Mouse (Mus musculus) cerebellum, adult (tissue): ENCODE data around the gene Gm9844.
"Not testable (repeated sequence)": the region's sequence is repeated elsewhere in the genome, so short reads cannot be mapped to it uniquely, and the experiment has no call there.

Source experiments
- ATAC-seq: cut with Nextera tagmentation; 2 replicates; pipeline ENCODE4 v1.9.2; 2017; ENCODE audit warnings: mild to moderate bottlenecking, moderate library complexity, mixed read lengths; ENCODE audit not compliant: insufficient number of reproducible peaks, low FRiP score, low TSS enrichment

Gene Gm9844

GRCm38 (mm10) chr7:24861913-24862312 is at the start of gene Gm9844:
Gene Gm9844 (plus strand): TSS chr7:24862213.
- ATAC-seq, result no peak

GRCm38 (mm10) chr7:24817502-24817901 is 44.5 kb upstream of the Gm9844 start:
- ATAC-seq, result peak; percentile 83; the same call in 1 of the 2 replicates

- no peak for ATAC-seq
Measured at GRCm38 (mm10) chr7:24824452-24824851, 37.6 kb upstream of the Gm9844 start.

- ATAC-seq, result peak; percentile 84; the same call in 1 of the 2 replicates
Measured at GRCm38 (mm10) chr7:24827181-24827580, 34.8 kb upstream of the Gm9844 start.

- not testable (repeated sequence) for ATAC-seq
Measured at GRCm38 (mm10) chr7:24838732-24839409, 23.1 kb upstream of the Gm9844 start.

- no peak for ATAC-seq
Measured at GRCm38 (mm10) chr7:24839410-24839808, 22.6 kb upstream of the Gm9844 start.

GRCm38 (mm10) chr7:24840331-24840730 is 21.7 kb upstream of the Gm9844 start:
- ATAC-seq, result no peak

- no peak for ATAC-seq
Measured at GRCm38 (mm10) chr7:24841009-24841408, 21.0 kb upstream of the Gm9844 start.

- ATAC-seq, result no peak
Measured at GRCm38 (mm10) chr7:24844144-24844543, 17.9 kb upstream of the Gm9844 start.

- no peak for ATAC-seq
Measured at GRCm38 (mm10) chr7:24845181-24845580, 16.8 kb upstream of the Gm9844 start.

- no peak for ATAC-seq
Measured at GRCm38 (mm10) chr7:24845713-24846112, 16.3 kb upstream of the Gm9844 start.

- not testable (repeated sequence) for ATAC-seq
Measured at GRCm38 (mm10) chr7:24846576-24846975, 15.4 kb upstream of the Gm9844 start.

- no peak for ATAC-seq
Measured at GRCm38 (mm10) chr7:24850162-24850561, 11.9 kb upstream of the Gm9844 start.

GRCm38 (mm10) chr7:24850899-24851303 is 11.1 kb upstream of the Gm9844 start:
- no peak for ATAC-seq

GRCm38 (mm10) chr7:24851596-24852325 is 10.3 kb upstream of the Gm9844 start:
- ATAC-seq, result no peak

GRCm38 (mm10) chr7:24852557-24853232 is 9.3 kb upstream of the Gm9844 start:
- ATAC-seq, result no peak

- ATAC-seq, result no peak
Measured at GRCm38 (mm10) chr7:24853233-24853563, 8.8 kb upstream of the Gm9844 start.

GRCm38 (mm10) chr7:24853695-24854094 is 8.3 kb upstream of the Gm9844 start:
- ATAC-seq, result no peak

- ATAC-seq, result no peak
Measured at GRCm38 (mm10) chr7:24856460-24857120, 5.4 kb upstream of the Gm9844 start.

GRCm38 (mm10) chr7:24859234-24859633 is 2.8 kb upstream of the Gm9844 start:
- no peak for ATAC-seq

GRCm38 (mm10) chr7:24862853-24863252 is 840 bp downstream of the Gm9844 start:
- ATAC-seq, result no peak
